Mouse (Mus musculus): ENCODE results near the gene Car1. TPM values are rescaled to one million over a fixed set of nuclear protein-coding genes. Genes with fewer than 3 reads are reported as not detected.
"Not testable (repeated sequence)": the region's sequence is repeated elsewhere in the genome, so short reads cannot be mapped to it uniquely, and the experiment has no call there.

Car1 gene
- polyA plus RNA-seq, 1 experiment from 2014 or later, result 33.0 TPM

- not testable (repeated sequence) for H3K4me2 ChIP-seq (ENCODE audit: low read depth, low read length); H3K27me3 ChIP-seq (ENCODE audit: control insufficient read depth, insufficient read depth, low read depth, low read length); H3K4me1 ChIP-seq (ENCODE audit: control insufficient read depth, low read depth, low read length); H3K9me3 ChIP-seq (replicated peaks; ENCODE audit: control insufficient read depth, low read length); H3K9ac ChIP-seq (ENCODE audit: low read depth, low read length); ATAC-seq (ENCODE audit: low read depth); H3K27ac ChIP-seq (ENCODE audit: low read length); H3K36me3 ChIP-seq (ENCODE audit: control insufficient read depth, insufficient read depth); H3K4me3 ChIP-seq (ENCODE audit: low read depth, low read length)
- 64% methylated on average over 1 of the region's 1 CpGs for WGBS (ENCODE audit: insufficient replicate concordance)
Observed at GRCm38 (mm10) chr3:14772473-14772872, 35.7 kb downstream of the Car1 start.

- no peak for ATAC-seq (ENCODE audit: low read depth)
- H3K27ac ChIP-seq (ENCODE audit: low read length), result no peak overlapping the region
- H3K4me3 ChIP-seq (ENCODE audit: low read depth, low read length), result no peak overlapping the region
- no peaks in the 10 kb centered on the region for H3K36me3 ChIP-seq (ENCODE audit: control insufficient read depth, insufficient read depth)
- no peak overlapping the region for H3K4me2 ChIP-seq (ENCODE audit: low read depth, low read length)
- H3K9me3 ChIP-seq (replicated peaks; ENCODE audit: control insufficient read depth, low read length), result no peaks in the 10 kb centered on the region
- H3K27me3 ChIP-seq (ENCODE audit: control insufficient read depth, insufficient read depth, low read depth, low read length), result no peaks in the 10 kb centered on the region
- H3K9ac ChIP-seq (ENCODE audit: low read depth, low read length), result no peak overlapping the region
- H3K4me1 ChIP-seq (ENCODE audit: control insufficient read depth, low read depth, low read length), result no peaks in the 10 kb centered on the region
- 27% methylated on average over 2 of the region's 2 CpGs for WGBS (ENCODE audit: insufficient replicate concordance)
Observed at GRCm38 (mm10) chr3:14764755-14765566, 43.2 kb downstream of the Car1 start.

GRCm38 (mm10) chr3:14755716-14756115 lies 52.5 kb downstream of the Car1 start:
- H3K4me1 ChIP-seq (ENCODE audit: control insufficient read depth, low read depth, low read length), result no peaks in the 10 kb centered on the region
- no peak overlapping the region for H3K4me2 ChIP-seq (ENCODE audit: low read depth, low read length)
- H3K9ac ChIP-seq (ENCODE audit: low read depth, low read length), result no peak overlapping the region
- H3K4me3 ChIP-seq (ENCODE audit: low read depth, low read length), result no peak overlapping the region
- H3K27me3 ChIP-seq (ENCODE audit: control insufficient read depth, insufficient read depth, low read depth, low read length), result no peaks in the 10 kb centered on the region
- H3K27ac ChIP-seq (ENCODE audit: low read length), result no peak overlapping the region
- no peaks in the 10 kb centered on the region for H3K36me3 ChIP-seq (ENCODE audit: control insufficient read depth, insufficient read depth)
- no peaks in the 10 kb centered on the region for H3K9me3 ChIP-seq (replicated peaks; ENCODE audit: control insufficient read depth, low read length)
- 56% methylated on average over 1 of the region's 1 CpGs for WGBS (ENCODE audit: insufficient replicate concordance)
- ATAC-seq (ENCODE audit: low read depth), result no peak

DNA sequence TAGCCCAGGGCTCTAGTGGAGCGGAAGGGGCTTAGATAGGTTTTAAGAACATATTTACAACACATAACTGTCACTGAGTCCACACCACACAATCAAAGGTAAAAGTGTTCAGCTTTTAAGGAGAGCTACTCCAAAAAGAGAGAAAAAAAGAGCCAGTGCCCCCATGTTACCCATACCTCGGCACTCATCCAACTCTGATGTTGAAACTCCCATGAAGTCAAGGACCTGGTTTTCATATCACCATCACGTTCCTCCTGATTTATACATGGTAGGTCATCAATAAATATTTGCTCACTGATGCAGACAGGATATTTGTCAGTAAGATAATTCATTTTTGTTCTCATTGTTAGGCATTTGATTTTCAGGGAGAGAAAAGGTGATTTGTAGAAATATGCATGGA lies 62.1 kb downstream of the Car1 start:
- no peaks in the 10 kb centered on the region for H3K9me3 ChIP-seq (replicated peaks; ENCODE audit: control insufficient read depth, low read length)
- 68% methylated on average over 3 of the region's 3 CpGs for WGBS (ENCODE audit: insufficient replicate concordance)

DNA sequence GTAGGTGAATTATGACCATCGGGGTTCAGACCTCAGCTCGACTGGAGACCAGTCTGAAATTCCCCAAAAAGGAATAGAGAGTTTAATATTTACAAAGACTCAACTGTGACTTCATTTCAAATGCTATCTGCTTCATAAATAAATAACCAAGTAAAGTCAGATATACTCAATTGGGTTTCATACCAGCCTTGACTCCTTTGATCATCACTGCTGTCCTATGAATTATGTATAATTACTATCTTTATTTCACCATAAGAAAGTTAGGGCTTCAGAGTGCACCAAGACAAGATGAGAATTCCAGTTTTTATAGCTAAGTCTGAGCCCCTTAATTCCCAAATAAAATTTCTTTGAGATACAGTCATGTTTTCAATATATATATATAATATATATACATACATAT lies 69.9 kb downstream of the Car1 start:
- H3K27me3 ChIP-seq (ENCODE audit: control insufficient read depth, insufficient read depth, low read depth, low read length), result no peaks in the 10 kb centered on the region
- no peak for ATAC-seq (ENCODE audit: low read depth)
- 55% methylated on average over 2 of the region's 2 CpGs for WGBS (ENCODE audit: insufficient replicate concordance)

More for the DNA sequence above, 62.1 kb downstream of the Car1 start:
- no peak overlapping the region for H3K27ac ChIP-seq (ENCODE audit: low read length)
- no peak for ATAC-seq (ENCODE audit: low read depth)
- H3K4me3 ChIP-seq (ENCODE audit: low read depth, low read length), result no peak overlapping the region
- H3K4me1 ChIP-seq (ENCODE audit: control insufficient read depth, low read depth, low read length), result no peaks in the 10 kb centered on the region
- no peaks in the 10 kb centered on the region for H3K27me3 ChIP-seq (ENCODE audit: control insufficient read depth, insufficient read depth, low read depth, low read length)
- no peak overlapping the region for H3K9ac ChIP-seq (ENCODE audit: low read depth, low read length)
- H3K4me2 ChIP-seq (ENCODE audit: low read depth, low read length), result no peak overlapping the region
- no peaks in the 10 kb centered on the region for H3K36me3 ChIP-seq (ENCODE audit: control insufficient read depth, insufficient read depth)

GRCm38 (mm10) chr3:14727496-14727895 lies 80.7 kb downstream of the Car1 start:
- not testable (repeated sequence) for ATAC-seq (ENCODE audit: low read depth); H3K27me3 ChIP-seq (ENCODE audit: control insufficient read depth, insufficient read depth, low read depth, low read length); H3K4me2 ChIP-seq (ENCODE audit: low read depth, low read length); H3K9me3 ChIP-seq (replicated peaks; ENCODE audit: control insufficient read depth, low read length); H3K4me3 ChIP-seq (ENCODE audit: low read depth, low read length); H3K9ac ChIP-seq (ENCODE audit: low read depth, low read length); H3K36me3 ChIP-seq (ENCODE audit: control insufficient read depth, insufficient read depth); H3K4me1 ChIP-seq (ENCODE audit: control insufficient read depth, low read depth, low read length); H3K27ac ChIP-seq (ENCODE audit: low read length)
- 74% methylated on average over 1 of the region's 1 CpGs for WGBS (ENCODE audit: insufficient replicate concordance)

More for the DNA sequence above, 69.9 kb downstream of the Car1 start:
- no peak overlapping the region for H3K27ac ChIP-seq (ENCODE audit: low read length)
- no peak overlapping the region for H3K4me2 ChIP-seq (ENCODE audit: low read depth, low read length)
- no peak overlapping the region for H3K4me3 ChIP-seq (ENCODE audit: low read depth, low read length)
- H3K9ac ChIP-seq (ENCODE audit: low read depth, low read length), result no peak overlapping the region
- H3K4me1 ChIP-seq (ENCODE audit: control insufficient read depth, low read depth, low read length), result no peaks in the 10 kb centered on the region
- H3K36me3 ChIP-seq (ENCODE audit: control insufficient read depth, insufficient read depth), result no peaks in the 10 kb centered on the region
- no peaks in the 10 kb centered on the region for H3K9me3 ChIP-seq (replicated peaks; ENCODE audit: control insufficient read depth, low read length)

- not testable (repeated sequence) for H3K4me1 ChIP-seq (ENCODE audit: control insufficient read depth, low read depth, low read length); H3K4me3 ChIP-seq (ENCODE audit: low read depth, low read length); H3K9ac ChIP-seq (ENCODE audit: low read depth, low read length); H3K4me2 ChIP-seq (ENCODE audit: low read depth, low read length); H3K27ac ChIP-seq (ENCODE audit: low read length); H3K36me3 ChIP-seq (ENCODE audit: control insufficient read depth, insufficient read depth); ATAC-seq (ENCODE audit: low read depth); H3K27me3 ChIP-seq (ENCODE audit: control insufficient read depth, insufficient read depth, low read depth, low read length); H3K9me3 ChIP-seq (replicated peaks; ENCODE audit: control insufficient read depth, low read length)
Observed at GRCm38 (mm10) chr3:14725462-14725861, 82.7 kb downstream of the Car1 start.

Other genes with a start within 250 kb of the Car1 start
- gene 1810022K09Rik, start 197.1 kb downstream of the Car1 start, polyA plus RNA-seq (2015; fragmentation: Nextera tagmentation; extraction: Ambion mirVana), result 161 and 205 TPM in 2 replicates
- gene Car13, start 166.6 kb downstream of the Car1 start, polyA plus RNA-seq (2015; fragmentation: Nextera tagmentation; extraction: Ambion mirVana), result 0.77 and 1.2 TPM in 2 replicates
- 138 and 165 TPM in 2 replicates for gene Car3, start 55.1 kb upstream of the Car1 start, polyA plus RNA-seq (2015; fragmentation: Nextera tagmentation; extraction: Ambion mirVana)
- 2,019 and 2,429 TPM in 2 replicates for gene Car2, start 77.9 kb upstream of the Car1 start, polyA plus RNA-seq (2015; fragmentation: Nextera tagmentation; extraction: Ambion mirVana)